Mouse (Mus musculus) cerebellum, adult 2 months (tissue): Measurements from ENCODE around the gene Jazf1. TPM values are rescaled to one million over a fixed set of nuclear protein-coding genes. Genes with fewer than 3 reads are reported as not detected.

Experiments used
- DNase-seq, 2 experiments: peaks; one replicate each; pipeline ENCODE4 v3.0.0; 2021
- H3K27ac ChIP-seq: fragments of 200-500 bp; 2 replicates; pipeline ENCODE4 v1.5.1; 2012; ENCODE audit warnings: low read length, control low read depth, inconsistent platforms; ENCODE audit not compliant: insufficient read depth
- H3K27me3 ChIP-seq: fragments of 200-500 bp; 2 replicates; pipeline ENCODE4 v1.6.1; 2012; ENCODE audit warnings: inconsistent platforms, mild to moderate bottlenecking, low read length, moderate library complexity; ENCODE audit not compliant: control insufficient read depth, insufficient read depth
- H3K4me1 ChIP-seq: fragments of 200-500 bp; 2 replicates; pipeline ENCODE4 v1.6.1; 2011; ENCODE audit warnings: low read length; ENCODE audit not compliant: control insufficient read depth, insufficient read depth
- H3K4me3 ChIP-seq: fragments of 200-500 bp; replicated peaks from 2 replicates; pipeline ENCODE3; 2011; ENCODE audit warnings: mild to moderate bottlenecking, low read depth, low read length, control low read depth; ENCODE audit not compliant: insufficient read depth
- CTCF ChIP-seq: fragments of 200-500 bp; IDR thresholded peaks from 2 replicates; pipeline ENCODE4 v1.5.1; 2011; ENCODE audit warnings: low read depth, mild to moderate bottlenecking, control low read depth, low read length, moderate library complexity, borderline replicate concordance; ENCODE audit not compliant: insufficient read depth
- POLR2A ChIP-seq: fragments of 200-500 bp; IDR thresholded peaks from 2 replicates; pipeline ENCODE4 v1.6.1; 2011; ENCODE audit warnings: low read length, control low read depth, borderline replicate concordance; ENCODE audit not compliant: insufficient read depth
- WGBS: fragments of 180-500 bp; shearing (Covaris S2); methylation state at CpG from one replicate; pipeline ENCODE4 v1.1.7; 2018; 5-methylcytosine and 5-hydroxymethylcytosine counted together
- polyA plus RNA-seq: library from polyadenylated mRNA; depleted of rRNA; stranded (reverse); fragments of >200 nt; gene quantifications from 2 replicates; pipeline ENCODE4 v1.2.3, GENCODE M21; 2012

Gene Jazf1
- polyA plus RNA-seq, 1 experiment = 11.4 TPM

DNA sequence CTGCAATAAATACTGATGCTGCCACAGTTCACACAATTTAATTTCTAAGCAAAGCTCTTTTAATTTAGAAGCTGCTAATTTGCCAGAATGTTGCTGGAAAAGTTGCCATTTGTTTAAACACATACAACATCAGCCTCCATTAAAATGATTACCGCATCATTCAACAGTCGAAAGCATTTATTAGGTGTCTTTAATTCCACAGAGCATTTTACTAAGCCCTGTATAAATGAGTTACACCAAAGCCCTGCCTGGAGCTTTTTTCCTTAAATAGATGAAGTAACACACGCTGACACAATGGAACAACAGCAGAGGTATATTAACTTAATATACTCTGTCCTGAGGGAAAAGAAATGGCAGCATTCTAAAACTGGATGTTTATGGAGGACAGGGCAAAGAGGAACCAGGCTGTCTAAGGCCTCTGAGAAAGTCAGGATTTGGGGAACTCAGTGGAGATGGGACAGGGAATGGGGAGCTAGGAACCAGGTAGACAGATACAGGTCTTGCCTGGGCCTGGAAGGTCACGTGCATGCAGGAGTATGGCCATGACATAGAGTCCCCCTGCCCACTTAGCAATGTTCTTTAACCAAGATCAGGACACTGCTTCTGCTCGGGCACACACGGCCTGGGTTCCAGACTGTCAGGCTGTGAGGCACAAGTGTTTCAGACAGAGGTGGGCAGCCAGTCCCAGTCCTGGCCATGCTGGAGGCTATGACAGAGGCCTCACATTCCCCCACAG, 80.4 kb downstream of the Jazf1 start:
- Histone ChIP-seq H3K4me3 (no peak overlapping the region), H3K27ac (no peak overlapping the region), H3K27me3 (no peaks in the 10 kb centered on the region), H3K4me1 (peaks cover 7% of the 10 kb centered on the region)
- TF ChIP-seq CTCF = no peak
- no peak for TF ChIP-seq POLR2A
- DNase-seq = no peak
- 93% methylated on average over 6 of the region's 6 CpGs for WGBS

GRCm38 (mm10) chr6:52987391-52987790, 81.0 kb downstream of the Jazf1 start:
- H3K27ac ChIP-seq = no peak overlapping the region
- WGBS = 57% methylated on average over 4 of the region's 4 CpGs
- no peak overlapping the region for H3K4me3 ChIP-seq
- peak; percentile 41 to 52 for DNase-seq
- H3K27me3 ChIP-seq = no peaks in the 10 kb centered on the region
- TF ChIP-seq CTCF (peak; percentile 58), POLR2A (no peak)
- peaks cover 7% of the 10 kb centered on the region for H3K4me1 ChIP-seq

- no peaks in the 10 kb centered on the region for H3K27me3 ChIP-seq
- 95% methylated on average over 6 of the region's 6 CpGs for WGBS
- no peak overlapping the region for H3K4me3 ChIP-seq
- H3K4me1 ChIP-seq = no peaks in the 10 kb centered on the region
- DNase-seq = no peak
- no peak overlapping the region for H3K27ac ChIP-seq
- no peak for TF ChIP-seq CTCF
- TF ChIP-seq POLR2A = no peak
Measured at GRCm38 (mm10) chr6:52982175-52982574, 86.3 kb downstream of the Jazf1 start.

DNA sequence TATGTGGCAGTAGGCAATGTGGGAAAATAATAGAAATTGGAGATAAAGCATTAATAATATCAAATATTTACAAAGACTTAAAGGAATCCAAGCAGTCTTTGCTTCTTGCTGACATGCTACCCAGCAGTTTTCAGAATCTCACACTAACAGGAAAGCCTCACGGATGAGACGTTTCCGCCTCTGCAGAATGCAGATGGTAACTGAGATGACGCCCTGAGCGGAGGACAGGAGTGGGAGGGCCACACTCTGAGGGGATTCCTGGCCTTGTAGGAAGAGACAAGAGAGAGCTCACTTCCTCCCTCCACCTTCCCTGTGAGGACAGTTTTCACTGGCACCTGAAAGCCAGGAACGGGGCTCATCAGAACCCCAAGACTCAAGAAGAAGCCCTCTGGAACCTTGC, 88.9 kb downstream of the Jazf1 start:
- 93% methylated on average over 6 of the region's 6 CpGs for WGBS
- H3K27me3 ChIP-seq = no peaks in the 10 kb centered on the region
- no peak for DNase-seq
- H3K4me3 ChIP-seq = no peak overlapping the region
- H3K4me1 ChIP-seq = no peaks in the 10 kb centered on the region
- TF ChIP-seq CTCF = no peak
- no peak for TF ChIP-seq POLR2A
- H3K27ac ChIP-seq = no peak overlapping the region

DNA sequence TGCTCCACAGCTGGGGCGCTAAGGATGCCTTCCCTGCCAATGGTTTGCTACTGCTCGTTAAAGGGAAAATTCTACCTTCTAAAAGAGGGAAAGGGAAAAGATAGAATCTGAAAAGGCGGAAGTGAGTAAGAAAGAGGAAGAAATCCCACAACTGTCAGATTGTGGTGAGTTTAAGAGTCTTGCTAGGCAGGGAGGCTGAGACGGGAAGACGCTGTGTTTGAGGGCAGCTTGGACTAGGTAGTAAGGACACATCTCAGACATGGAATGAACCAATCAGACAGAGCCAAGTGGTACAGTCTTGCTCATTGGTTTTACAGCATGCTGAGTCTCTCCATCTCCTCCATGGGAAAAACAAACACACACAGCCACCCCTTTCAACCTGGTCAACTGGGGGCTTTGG, 95.1 kb downstream of the Jazf1 start:
- no peak for DNase-seq
- H3K4me3 ChIP-seq = no peak overlapping the region
- WGBS = 90% methylated on average over 5 of the region's 5 CpGs
- no peaks in the 10 kb centered on the region for H3K4me1 ChIP-seq
- no peaks in the 10 kb centered on the region for H3K27me3 ChIP-seq
- TF ChIP-seq CTCF (no peak), POLR2A (no peak)
- no peak overlapping the region for H3K27ac ChIP-seq

DNA sequence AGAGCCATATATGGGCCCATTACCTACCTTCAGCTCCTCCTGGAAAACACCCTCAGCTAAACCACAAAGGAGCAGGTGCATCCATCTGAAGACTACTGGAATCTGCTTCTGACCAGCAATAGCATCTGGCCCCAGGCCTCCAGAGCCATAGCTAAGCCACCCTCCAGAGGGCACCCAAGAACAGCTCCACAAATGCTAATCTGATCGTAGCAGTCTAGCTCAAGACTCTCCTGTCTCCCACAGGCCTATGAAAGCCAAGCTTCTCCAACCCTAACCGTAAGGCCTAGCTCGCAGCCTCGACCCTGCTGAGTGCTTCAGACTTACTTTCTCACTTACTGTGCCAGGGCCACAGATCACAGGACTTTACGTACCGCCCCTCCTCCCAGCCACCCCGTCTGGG, 96.3 kb downstream of the Jazf1 start:
- DNase-seq = no peak
- Histone ChIP-seq H3K4me3 (no peak overlapping the region), H3K27ac (no peak overlapping the region), H3K4me1 (no peaks in the 10 kb centered on the region), H3K27me3 (no peaks in the 10 kb centered on the region)
- 75% methylated on average over 7 of the region's 7 CpGs for WGBS
- TF ChIP-seq POLR2A (no peak), CTCF (peak; percentile 47; the same call in 1 of the 2 replicates)

DNA sequence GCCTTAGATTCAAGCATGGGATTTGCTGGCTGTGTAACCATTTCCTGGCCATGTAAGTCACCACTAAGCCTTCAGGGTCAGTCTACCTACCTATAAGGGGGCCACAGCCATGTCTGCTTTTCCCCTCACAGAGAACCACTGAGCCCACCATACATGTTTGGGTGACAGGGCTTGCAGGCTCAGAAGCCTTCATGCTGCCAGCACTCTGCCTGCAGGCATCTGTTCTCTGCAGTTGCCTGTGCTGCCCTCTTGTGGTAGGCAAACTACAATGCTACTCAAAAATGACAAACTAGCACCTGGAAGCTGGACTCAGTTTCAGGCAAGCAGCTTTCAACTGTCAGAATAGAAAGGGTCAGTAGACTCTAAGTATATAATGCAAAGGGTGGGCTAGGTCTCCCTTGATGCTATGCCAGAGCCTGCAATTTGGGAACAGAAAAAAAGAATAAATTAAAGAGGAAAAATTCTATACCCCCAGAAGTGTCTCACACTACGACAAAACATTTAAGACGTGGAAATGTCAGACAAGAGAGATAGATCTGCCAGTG, 98.6 kb downstream of the Jazf1 start:
- DNase-seq = peak; percentile 76 to 77
- Histone ChIP-seq H3K4me1 (peaks cover 8% of the 10 kb centered on the region; the same call in 1 of the 2 replicates), H3K27ac (no peak overlapping the region), H3K27me3 (no peaks in the 10 kb centered on the region), H3K4me3 (no peak overlapping the region)
- 94% methylated on average over 2 of the region's 2 CpGs for WGBS
- TF ChIP-seq POLR2A (no peak), CTCF (peak; percentile 86)

- Histone ChIP-seq H3K4me3 (no peak overlapping the region), H3K4me1 (peaks cover 16% of the 10 kb centered on the region), H3K27ac (no peak overlapping the region), H3K27me3 (no peaks in the 10 kb centered on the region)
- TF ChIP-seq CTCF (no peak), POLR2A (no peak)
- no peak for DNase-seq
- WGBS = 92% methylated on average over 12 of the region's 12 CpGs
Measured at GRCm38 (mm10) chr6:52968346-52968891, 100.0 kb downstream of the Jazf1 start.
